Mouse (Mus musculus) C2C12 (cell line): ENCODE measurements around the gene Glmn. TPM values are rescaled to one million over a fixed set of nuclear protein-coding genes. Genes with fewer than 3 reads are reported as not detected.

Experiments
- H3K27me3 ChIP-seq: one replicate; pipeline ENCODE4 v1.6.1; 2011; ENCODE audit not compliant: control insufficient read depth, insufficient read depth, insufficient read length
- H3K36me3 ChIP-seq: one replicate; pipeline ENCODE4 v1.6.1; 2011; ENCODE audit not compliant: control insufficient read depth, insufficient read depth
- H3K4me3 ChIP-seq: one replicate; pipeline ENCODE4 v1.5.1; 2011; ENCODE audit warnings: mild to moderate bottlenecking, control low read depth; ENCODE audit not compliant: poor library complexity, insufficient read depth, severe bottlenecking
- H3K79me2 ChIP-seq: one replicate; pipeline ENCODE4 v1.6.1; 2011; ENCODE audit not compliant: control insufficient read depth, insufficient read depth
- H3K79me3 ChIP-seq: one replicate; pipeline ENCODE4 v1.6.1; 2011; ENCODE audit warnings: low read depth, control low read depth
- H3ac ChIP-seq: one replicate; pipeline ENCODE3; 2011; ENCODE audit warnings: low read depth; ENCODE audit not compliant: control insufficient read depth, insufficient read length
- CEBPB ChIP-seq: IDR thresholded peaks from one replicate; pipeline ENCODE4 v1.6.1; 2011; ENCODE audit warnings: low read depth, mild to moderate bottlenecking, control low read depth, moderate library complexity
- CTCF ChIP-seq: IDR thresholded peaks from one replicate; pipeline ENCODE4 v1.5.1; 2011; ENCODE audit not compliant: control insufficient read depth, insufficient read depth, insufficient read length
- FOSL1 ChIP-seq: IDR thresholded peaks from one replicate; pipeline ENCODE4 v1.8.0; 2011; ENCODE audit warnings: mild to moderate bottlenecking, low read length; ENCODE audit not compliant: poor library complexity, insufficient read depth, severe bottlenecking
- MAX ChIP-seq: IDR thresholded peaks from one replicate; pipeline ENCODE4 v1.6.1; 2011; ENCODE audit warnings: mild to moderate bottlenecking, control low read depth
- MYOD1 ChIP-seq: IDR thresholded peaks from one replicate; pipeline ENCODE4 v1.6.1; 2011; ENCODE audit warnings: low read depth; ENCODE audit not compliant: control insufficient read depth, insufficient read length
- MYOG ChIP-seq: IDR thresholded peaks from one replicate; pipeline ENCODE4 v1.6.1; 2011; ENCODE audit not compliant: control insufficient read depth, insufficient read length; ENCODE audit errors: extremely low read depth
- USF1 ChIP-seq: IDR thresholded peaks from one replicate; pipeline ENCODE4 v1.6.1; 2011; ENCODE audit warnings: low read depth, mild to moderate bottlenecking, control low read depth, moderate library complexity
- polyA plus RNA-seq: library from polyadenylated mRNA; unstranded; fragments of >200 nt; fragmentation: generic; extraction: Trizol; gene quantifications from one replicate; pipeline ENCODE4 v1.2.1, GENCODE M21; 2012; ENCODE audit warnings: missing spikeins

Gene Glmn
- polyA plus RNA-seq, 1 experiment: 3.5 TPM

GRCm38 (mm10) chr5:107516087-107516486 lies 81.6 kb downstream of the Glmn start:
- Histone ChIP-seq H3K79me2 (no peaks in the 10 kb centered on the region), H3K36me3 (no peaks in the 10 kb centered on the region), H3ac (no peak overlapping the region), H3K79me3 (no peaks in the 10 kb centered on the region), H3K27me3 (no peaks in the 10 kb centered on the region), H3K4me3 (no peak overlapping the region)
- no peak for TF ChIP-seq FOSL1
- TF ChIP-seq CTCF: no peak
- TF ChIP-seq MYOG: no peak
- no peak for TF ChIP-seq USF1
- TF ChIP-seq CEBPB: no peak
- TF ChIP-seq MYOD1: no peak
- TF ChIP-seq MAX: no peak

GRCm38 (mm10) chr5:107515453-107515852 lies 82.2 kb downstream of the Glmn start:
- Histone ChIP-seq H3K4me3 (no peak overlapping the region), H3ac (no peak overlapping the region), H3K36me3 (no peaks in the 10 kb centered on the region), H3K27me3 (no peaks in the 10 kb centered on the region), H3K79me3 (no peaks in the 10 kb centered on the region), H3K79me2 (no peaks in the 10 kb centered on the region)
- TF ChIP-seq MYOG (no peak), MAX (no peak), FOSL1 (no peak), CTCF (no peak), CEBPB (no peak), MYOD1 (no peak), USF1 (no peak)

- TF ChIP-seq CEBPB (no peak), MYOG (no peak), MYOD1 (no peak), CTCF (peak; percentile 30), FOSL1 (no peak), USF1 (no peak), MAX (no peak)
- Histone ChIP-seq H3K4me3 (no peak overlapping the region), H3K79me3 (no peaks in the 10 kb centered on the region), H3ac (no peak overlapping the region), H3K36me3 (no peaks in the 10 kb centered on the region), H3K79me2 (no peaks in the 10 kb centered on the region), H3K27me3 (no peaks in the 10 kb centered on the region)
Observed at GRCm38 (mm10) chr5:107513583-107513982, 84.1 kb downstream of the Glmn start.

GRCm38 (mm10) chr5:107511326-107511725 lies 86.4 kb downstream of the Glmn start:
- Histone ChIP-seq H3K36me3 (no peaks in the 10 kb centered on the region), H3K27me3 (no peaks in the 10 kb centered on the region), H3K79me3 (no peaks in the 10 kb centered on the region), H3ac (no peak overlapping the region), H3K4me3 (no peak overlapping the region), H3K79me2 (no peaks in the 10 kb centered on the region)
- TF ChIP-seq MYOG (no peak), CTCF (no peak), MAX (no peak), USF1 (no peak), FOSL1 (no peak), CEBPB (no peak), MYOD1 (no peak)

- Histone ChIP-seq H3K27me3 (no peaks in the 10 kb centered on the region), H3K4me3 (no peak overlapping the region), H3K36me3 (no peaks in the 10 kb centered on the region), H3K79me3 (no peaks in the 10 kb centered on the region), H3ac (no peak overlapping the region), H3K79me2 (no peaks in the 10 kb centered on the region)
- TF ChIP-seq MYOD1: no peak
Observed at GRCm38 (mm10) chr5:107510503-107510902, 87.2 kb downstream of the Glmn start.

GRCm38 (mm10) chr5:107507321-107507720 lies 90.4 kb downstream of the Glmn start, which contains the start of gene Gm42669:
Gene Gm42669 (plus strand): TSS chr5:107507621.
- no peaks in the 10 kb centered on the region for H3K36me3 ChIP-seq
- no peaks in the 10 kb centered on the region for H3K79me2 ChIP-seq
- H3K4me3 ChIP-seq: no peak within 1 kb of the TSS
- H3K79me3 ChIP-seq: no peaks in the 10 kb centered on the region
- no peaks in the 10 kb centered on the region for H3K27me3 ChIP-seq
- H3ac ChIP-seq: no peak within 1 kb of the TSS
- no peak for TF ChIP-seq MAX
- no peak for TF ChIP-seq CEBPB
- TF ChIP-seq MYOD1: no peak
- TF ChIP-seq USF1: no peak
- TF ChIP-seq CTCF: no peak
- TF ChIP-seq MYOG: no peak
- no peak for TF ChIP-seq FOSL1
